Mouse (Mus musculus): ENCODE data around the gene Gm4302.
A peak's percentile ranks its signal among the peaks of the same experiment; 100 is the strongest.
"Not testable (repeated sequence)": the region's sequence is repeated elsewhere in the genome, so short reads cannot be mapped to it uniquely, and the experiment has no call there.

Gm4302 gene

GRCm38 (mm10) chr10:100340536-100340935 is at the start of gene Gm4302:
Gm4302 (plus strand) TSS chr10:100340836.
- DNase-seq (ENCODE audit: low spot score) = not testable (repeated sequence)

DNA sequence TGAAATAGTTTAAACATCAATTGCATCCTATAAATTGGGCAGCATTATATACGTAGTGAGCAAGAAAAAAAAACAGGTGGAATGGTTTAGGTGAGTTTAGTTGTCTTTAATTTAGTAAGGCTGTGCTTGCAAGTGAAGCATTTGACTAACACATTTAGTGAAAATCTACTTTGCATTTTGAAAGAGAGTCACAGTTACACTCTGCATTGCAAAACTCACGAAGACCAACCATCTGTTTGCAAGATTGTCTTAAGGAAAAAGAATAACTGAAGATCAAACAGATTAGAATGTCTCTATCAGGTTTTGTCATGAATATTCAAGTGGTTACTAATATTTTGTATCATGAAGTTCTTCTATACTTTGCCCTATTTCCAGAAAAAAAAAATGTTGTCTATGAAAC is 44.5 kb upstream of the Gm4302 start:
- DNase-seq (ENCODE audit: low spot score) = no peak

- not testable (repeated sequence) for DNase-seq (ENCODE audit: low spot score)
Measured at GRCm38 (mm10) chr10:100300106-100300505, 40.5 kb upstream of the Gm4302 start.

DNA sequence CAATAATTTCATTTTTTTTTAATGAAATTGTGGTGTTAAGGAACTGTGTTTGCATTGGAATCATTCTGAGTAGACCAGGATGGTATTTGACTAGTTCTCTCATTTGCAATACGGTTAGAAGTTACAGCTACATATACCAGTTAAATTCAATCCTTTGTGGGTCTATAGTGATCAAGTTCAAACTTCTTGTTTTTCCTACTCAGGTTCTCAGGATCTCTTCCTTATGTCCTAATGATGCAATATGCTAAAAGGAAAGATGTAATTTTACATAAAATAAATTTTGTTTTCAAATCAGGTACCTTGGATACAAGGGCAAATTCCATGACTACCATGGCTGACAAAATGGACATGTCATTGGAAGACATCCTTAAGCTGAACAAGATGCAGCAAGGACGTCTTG is 5.3 kb upstream of the Gm4302 start, which contains the start of gene Gm4301:
Gene Gm4301, plus strand, starts transcription at position 301 of the 400 bp plus-strand sequence.
- not testable (repeated sequence) for DNase-seq (ENCODE audit: low spot score)

GRCm38 (mm10) chr10:100345672-100346071 is 5.0 kb downstream of the Gm4302 start, which contains the start of gene Gm4303:
Gm4303 (plus strand) TSS chr10:100345972.
- DNase-seq (ENCODE audit: low spot score) = not testable (repeated sequence)

DNA sequence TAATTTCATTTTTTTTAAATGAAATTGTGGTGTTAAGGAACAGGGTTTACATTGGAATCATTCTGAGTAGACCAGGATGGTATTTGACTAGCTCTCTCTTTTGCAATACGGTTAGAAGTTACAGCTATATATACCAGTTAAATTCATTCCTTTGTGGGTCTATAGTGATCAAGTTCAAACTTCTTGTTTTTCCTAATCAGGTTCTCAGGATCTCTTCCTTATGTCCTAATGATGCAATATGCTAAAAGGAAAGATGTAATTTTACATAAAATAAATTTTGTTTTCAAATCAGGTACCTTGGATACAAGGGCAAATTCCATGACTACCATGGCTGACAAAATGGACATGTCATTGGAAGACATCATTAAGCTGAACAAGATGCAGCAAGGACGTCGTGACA is 10.2 kb downstream of the Gm4302 start, which contains the start of gene Gm4305:
Gene Gm4305, plus strand, starts transcription at position 301 of the 400 bp plus-strand sequence.
- DNase-seq (ENCODE audit: low spot score) = not testable (repeated sequence)

DNA sequence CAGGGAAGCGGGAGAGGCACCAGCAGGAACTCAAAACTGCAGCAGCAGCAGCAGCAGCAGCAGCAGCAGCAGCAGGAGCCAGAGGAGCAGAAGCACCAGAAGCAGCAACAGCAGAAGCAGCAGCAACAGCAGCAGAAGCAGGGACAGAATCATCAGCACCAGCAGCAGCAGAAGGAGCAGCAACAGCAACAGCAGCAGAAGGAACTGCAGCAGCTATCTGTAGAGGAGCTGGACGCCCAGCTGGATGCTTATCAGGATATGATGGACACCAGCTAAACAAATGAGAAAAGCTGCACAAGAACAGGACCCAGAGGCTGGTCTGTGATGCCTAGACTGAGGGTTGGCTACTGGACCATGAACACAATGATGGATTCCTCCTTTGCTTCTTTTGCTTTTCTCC is 16.2 kb downstream of the Gm4302 start:
- peak; percentile 40 for DNase-seq (ENCODE audit: low spot score)

- DNase-seq (ENCODE audit: low spot score) = not testable (repeated sequence)
Measured at GRCm38 (mm10) chr10:100361038-100361437, 20.4 kb downstream of the Gm4302 start, which contains the start of gene Gm4307. Gm4307 (plus strand) TSS chr10:100361338.

GRCm38 (mm10) chr10:100382460-100382859 is 41.8 kb downstream of the Gm4302 start, which contains the start of gene Gm4312:
Gm4312 (minus strand) TSS chr10:100382560.
- DNase-seq (ENCODE audit: low spot score) = not testable (repeated sequence)
